Mouse (Mus musculus) kidney, adult 9 months (tissue): ENCODE results near the gene Lao1.
A peak's percentile ranks its signal among the peaks of the same experiment; 100 is the strongest.
"Not testable (repeated sequence)": the region's sequence is repeated elsewhere in the genome, so short reads cannot be mapped to it uniquely, and the experiment has no call there.

Experiments used
- DNase-seq: peaks from one replicate; pipeline ENCODE4 v3.0.0; 2022

Lao1 gene

GRCm38 (mm10) chr4:118961141-118961628 lies at the start of gene Lao1:
Lao1 (plus strand) TSS chr4:118961578.
- DNase-seq = peak; percentile 39

GRCm38 (mm10) chr4:118917365-118917764 lies 44.0 kb upstream of the Lao1 start, which contains the start of gene Olfr1329:
Olfr1329 (minus strand) TSS chr4:118917465.
- not testable (repeated sequence) for DNase-seq

- DNase-seq = not testable (repeated sequence)
These were observed 30.1 kb upstream of the Lao1 start for GRCm38 (mm10) chr4:118931326-118931725.

GRCm38 (mm10) chr4:118938512-118938911 lies 22.9 kb upstream of the Lao1 start, which contains the start of gene Olfr1328:
Olfr1328 (minus strand) TSS chr4:118938612.
- DNase-seq = no peak

GRCm38 (mm10) chr4:118958812-118959211 lies 2.6 kb upstream of the Lao1 start:
- DNase-seq = no peak

- DNase-seq = no peak
These were observed 6.3 kb downstream of the Lao1 start for GRCm38 (mm10) chr4:118967711-118968110.

- DNase-seq = no peak
These were observed 11.9 kb downstream of the Lao1 start for GRCm38 (mm10) chr4:118973281-118973680.

- no peak for DNase-seq
These were observed 23.9 kb downstream of the Lao1 start for GRCm38 (mm10) chr4:118985291-118985690.

GRCm38 (mm10) chr4:118988535-118988934 lies 27.2 kb downstream of the Lao1 start:
- DNase-seq = peak; percentile 69

- DNase-seq = no peak
These were observed 28.0 kb downstream of the Lao1 start for GRCm38 (mm10) chr4:118989331-118989730.

- DNase-seq = no peak
These were observed 30.4 kb downstream of the Lao1 start for GRCm38 (mm10) chr4:118991797-118992196.

- DNase-seq = no peak
These were observed 35.8 kb downstream of the Lao1 start for GRCm38 (mm10) chr4:118997127-118997542.

- no peak for DNase-seq
These were observed 38.5 kb downstream of the Lao1 start for GRCm38 (mm10) chr4:118999691-119000486.

GRCm38 (mm10) chr4:119001696-119002095 lies 40.3 kb downstream of the Lao1 start:
- no peak for DNase-seq

- DNase-seq = no peak
These were observed 41.1 kb downstream of the Lao1 start for GRCm38 (mm10) chr4:119002512-119002911.

- peak; percentile 67 for DNase-seq
These were observed 42.8 kb downstream of the Lao1 start for GRCm38 (mm10) chr4:119004178-119004577.

GRCm38 (mm10) chr4:119004613-119005339 lies 43.4 kb downstream of the Lao1 start:
- DNase-seq = peak; percentile 91

GRCm38 (mm10) chr4:119007602-119008001 lies 46.2 kb downstream of the Lao1 start:
- no peak for DNase-seq

- DNase-seq = peak; percentile 68
These were observed 47.1 kb downstream of the Lao1 start for GRCm38 (mm10) chr4:119008476-119008875.

- DNase-seq = no peak
These were observed 48.4 kb downstream of the Lao1 start for GRCm38 (mm10) chr4:119009814-119010213.

- DNase-seq = no peak
These were observed 49.8 kb downstream of the Lao1 start for GRCm38 (mm10) chr4:119011050-119011680.

- DNase-seq = no peak
These were observed 51.7 kb downstream of the Lao1 start for GRCm38 (mm10) chr4:119013031-119013430.

GRCm38 (mm10) chr4:119014997-119015396 lies 53.6 kb downstream of the Lao1 start:
- no peak for DNase-seq
